Mouse (Mus musculus) lung, postnatal 36 days (tissue): ENCODE data around the gene Hist1h1e.
A peak's percentile ranks its signal among the peaks of the same experiment; 100 is the strongest.
"Not testable (repeated sequence)": the region's sequence is repeated elsewhere in the genome, so short reads cannot be mapped to it uniquely, and the experiment has no call there.

ENCODE experiments used
- DNase-seq: peaks from one replicate; pipeline ENCODE4 v3.0.0; 2022; ENCODE audit warnings: mixed read lengths

The Hist1h1e gene

DNA sequence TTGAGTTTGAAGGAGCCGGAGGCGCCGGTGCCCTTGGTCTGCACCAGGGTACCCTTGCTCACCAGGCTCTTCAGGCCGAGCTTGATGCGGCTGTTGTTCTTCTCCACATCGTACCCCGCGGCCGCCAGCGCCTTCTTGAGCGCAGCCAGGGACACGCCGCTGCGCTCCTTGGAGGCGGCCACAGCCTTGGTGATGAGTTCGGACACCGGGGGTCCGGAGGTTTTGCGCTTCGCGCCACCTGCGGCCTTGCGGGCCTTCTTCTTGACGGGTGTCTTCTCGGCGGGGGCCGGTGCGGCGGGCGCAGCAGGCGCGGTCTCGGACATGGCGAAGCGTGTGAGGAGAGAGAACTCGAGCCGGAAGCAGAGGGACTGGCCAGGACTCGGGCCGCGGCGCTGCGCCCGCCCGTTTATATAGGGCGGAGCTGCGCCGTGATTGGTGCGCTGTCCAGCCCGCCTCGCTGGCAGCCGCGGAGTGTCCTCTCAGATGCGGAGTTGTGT, at the start of gene Hist1h1e:
Gene Hist1h1e, minus strand, starts transcription at position 384 of the 497 bp plus-strand sequence.
- peak; percentile 93 for DNase-seq

- DNase-seq: no peak
Observed at GRCm38 (mm10) chr13:23662536-23662935, 40.2 kb upstream of the Hist1h1e start.

DNA sequence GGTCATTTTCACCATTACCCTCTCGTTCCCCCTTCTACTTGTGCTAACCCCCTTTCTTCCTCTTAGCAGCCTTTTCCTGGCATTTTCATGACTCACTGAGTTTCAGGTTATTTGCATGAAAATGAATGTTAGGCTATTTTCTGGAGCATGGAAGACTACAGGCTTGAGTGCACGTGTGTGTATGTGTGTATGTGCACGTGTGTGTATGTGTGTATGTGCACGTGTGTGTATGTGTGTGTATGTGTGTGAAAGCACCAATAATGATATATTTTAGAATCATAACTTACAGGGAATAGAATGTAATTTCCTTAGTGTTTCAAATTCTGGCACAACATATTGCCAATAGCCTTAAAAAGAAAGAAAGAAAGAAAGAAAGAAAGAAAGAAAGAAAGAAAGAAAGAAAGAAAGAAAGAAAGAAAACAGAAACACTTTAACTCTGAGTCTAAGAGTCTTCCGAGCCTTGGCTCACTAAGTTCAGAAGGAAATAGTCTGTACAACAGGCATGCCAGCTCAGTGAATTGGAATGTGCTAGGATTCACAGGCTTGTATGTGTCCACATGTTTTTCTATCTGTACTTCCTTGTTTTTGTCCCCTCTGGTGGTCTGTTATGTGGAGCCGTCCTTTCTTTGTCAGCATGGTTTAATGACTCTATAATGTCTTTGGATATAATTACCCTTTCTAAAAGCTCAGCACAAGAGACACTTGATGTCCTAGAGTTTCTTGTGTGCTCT, 37.4 kb upstream of the Hist1h1e start:
- DNase-seq: no peak

DNA sequence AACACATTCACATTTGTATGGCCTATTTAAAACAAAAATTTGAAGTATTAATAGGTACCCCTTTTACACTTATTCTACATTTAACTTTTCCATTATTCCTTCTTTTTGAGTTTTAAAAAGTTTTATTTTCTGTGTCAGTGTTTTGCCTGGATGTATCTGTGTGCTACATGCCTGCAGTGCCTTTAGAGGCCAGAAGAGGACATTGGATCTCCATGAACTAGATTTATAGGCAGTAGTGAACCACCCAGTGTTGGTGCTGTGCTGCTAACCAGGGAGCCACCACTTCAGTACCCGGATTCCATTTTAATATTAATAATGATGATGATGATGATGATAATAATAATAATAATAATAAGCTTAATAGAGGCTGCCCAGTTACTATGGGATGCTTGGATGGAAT, 8.3 kb upstream of the Hist1h1e start:
- peak; percentile 44 for DNase-seq

DNA sequence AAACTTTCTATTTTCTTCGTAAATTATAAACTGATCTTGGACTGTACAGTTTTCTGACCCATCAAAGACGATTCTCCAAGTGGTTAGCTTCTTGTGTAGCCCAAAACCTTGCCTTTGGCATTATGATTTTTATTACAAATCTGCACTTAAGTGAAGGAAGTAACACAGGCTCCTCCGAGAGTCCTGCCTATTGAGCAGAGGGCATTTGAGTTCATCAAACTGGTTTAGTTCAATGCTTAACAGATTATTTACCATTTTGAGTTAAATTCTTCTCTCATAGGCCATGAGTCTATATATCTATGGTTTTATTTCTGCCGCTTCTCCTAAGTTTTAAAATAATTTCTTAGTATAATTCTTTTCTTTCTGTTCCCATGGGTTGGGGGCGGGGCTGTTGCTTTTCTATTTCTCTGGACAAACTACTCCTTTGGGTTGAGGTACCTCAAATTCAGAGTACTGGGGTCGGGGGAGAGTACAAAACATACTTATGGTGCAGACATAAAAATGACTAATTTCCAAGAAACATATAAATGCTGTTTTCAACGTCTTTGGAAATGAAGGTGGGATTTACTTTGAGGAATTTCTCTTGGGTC, 598 bp upstream of the Hist1h1e start:
- DNase-seq: peak; percentile 29

DNA sequence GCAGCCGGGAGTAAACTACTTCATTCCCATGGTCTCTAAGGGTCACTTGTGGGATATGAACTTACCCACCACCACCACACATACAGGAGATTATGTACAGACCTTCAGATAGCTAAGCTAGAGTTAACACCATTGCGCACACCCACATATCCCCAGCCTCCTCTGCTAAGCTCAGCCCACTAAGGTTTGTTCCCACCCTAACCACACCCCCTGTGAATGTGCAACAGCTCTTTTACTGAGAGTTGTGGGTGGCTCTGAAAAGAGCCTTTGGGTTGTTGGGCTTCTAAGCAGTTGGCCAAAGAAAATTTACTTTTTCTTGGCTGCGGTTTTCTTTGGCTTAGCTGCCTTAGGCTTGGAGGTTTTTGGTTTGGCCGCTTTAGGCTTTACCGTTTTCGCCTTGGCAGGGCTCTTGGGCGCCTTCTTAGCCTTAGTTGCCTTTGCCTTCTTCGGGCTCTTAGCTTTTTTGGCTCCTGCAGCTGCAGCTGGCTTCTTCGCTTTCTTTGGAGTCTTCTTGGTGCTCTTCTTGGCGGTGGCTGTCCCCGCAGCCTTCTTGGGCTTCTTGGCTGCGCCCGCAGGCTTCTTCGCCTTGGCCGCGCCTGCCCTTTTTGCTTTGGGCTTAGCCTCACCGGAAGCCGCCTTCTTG, 705 bp downstream of the Hist1h1e start:
- peak; percentile 91 for DNase-seq

GRCm38 (mm10) chr13:23620733-23621531, 1.4 kb downstream of the Hist1h1e start, which contains the start of gene Hist1h2be:
Hist1h2be (minus strand) TSS chr13:23621124.
- peak; percentile 91 for DNase-seq

DNA sequence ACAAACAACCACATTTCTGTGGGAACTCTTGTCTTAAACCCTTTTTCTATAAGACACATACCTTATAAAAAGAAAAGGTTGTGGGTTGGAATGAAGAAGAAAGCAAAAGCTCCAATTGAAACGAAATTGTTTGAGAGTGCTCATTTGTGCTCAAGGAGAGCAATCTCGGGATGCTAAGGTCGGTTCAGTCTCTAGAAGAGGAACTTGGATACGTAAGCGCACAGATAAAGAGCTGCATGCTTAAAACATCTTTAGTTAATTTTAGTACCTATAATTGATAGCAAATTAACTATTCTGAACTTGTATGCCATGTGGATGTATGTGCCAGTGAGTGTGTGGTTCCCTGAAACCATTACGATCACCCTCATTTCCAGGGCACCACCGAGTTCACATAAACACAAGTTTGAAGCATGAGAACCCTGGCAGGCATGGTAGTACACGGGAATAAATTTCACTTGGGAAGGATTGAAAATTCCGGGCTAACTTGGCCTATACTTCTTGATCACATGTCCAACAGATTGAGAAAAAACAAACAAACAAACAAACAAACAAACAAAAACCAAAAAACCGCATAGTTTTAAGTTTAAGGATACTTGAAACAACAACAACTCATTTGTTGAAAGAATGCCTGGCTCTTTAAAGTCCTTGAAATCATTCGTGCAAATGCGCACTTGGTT, 2.2 kb downstream of the Hist1h1e start:
- DNase-seq: no peak

- no peak for DNase-seq
Observed at GRCm38 (mm10) chr13:23611638-23612037, 10.7 kb downstream of the Hist1h1e start.

GRCm38 (mm10) chr13:23610393-23610792, 12.0 kb downstream of the Hist1h1e start:
- DNase-seq: no peak

DNA sequence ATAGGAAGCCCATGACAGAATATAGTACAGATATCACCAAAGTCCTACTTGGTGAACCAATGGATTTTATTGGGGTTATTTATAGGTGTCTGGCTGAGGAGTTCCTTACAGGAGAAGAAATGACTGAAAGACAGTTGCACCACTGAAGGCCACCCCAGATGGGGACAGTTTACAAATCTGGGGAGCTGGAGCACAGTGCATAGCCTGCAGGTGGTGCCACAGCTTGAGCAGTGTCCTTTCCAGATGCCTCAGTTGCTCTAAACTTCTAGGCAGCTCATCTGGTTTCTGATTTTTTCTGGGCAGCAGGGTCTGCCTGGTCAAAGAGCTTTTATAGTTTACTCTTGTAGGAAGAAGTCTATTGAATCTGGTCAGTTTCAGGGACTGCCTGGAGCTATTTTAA, 12.5 kb downstream of the Hist1h1e start:
- no peak for DNase-seq

DNA sequence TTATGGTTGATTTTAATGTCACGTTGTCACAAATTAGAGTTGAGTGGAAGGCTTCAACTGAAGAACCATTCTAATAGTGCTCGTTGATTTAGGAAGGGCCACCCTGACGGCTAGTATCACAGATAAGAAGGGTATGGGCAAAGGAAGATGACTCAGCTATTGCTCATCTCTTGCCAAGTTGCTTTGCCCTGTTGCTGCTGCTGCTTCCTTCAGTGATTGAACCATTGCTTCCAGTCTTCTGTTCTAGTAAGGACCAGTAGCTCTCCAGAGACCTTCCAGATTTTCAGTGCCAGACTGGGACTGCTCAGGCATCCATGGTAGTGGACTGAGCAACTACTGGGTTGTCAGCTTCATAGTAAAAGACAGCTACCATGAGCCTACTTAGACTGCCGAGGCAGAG, 13.1 kb downstream of the Hist1h1e start:
- no peak for DNase-seq

DNA sequence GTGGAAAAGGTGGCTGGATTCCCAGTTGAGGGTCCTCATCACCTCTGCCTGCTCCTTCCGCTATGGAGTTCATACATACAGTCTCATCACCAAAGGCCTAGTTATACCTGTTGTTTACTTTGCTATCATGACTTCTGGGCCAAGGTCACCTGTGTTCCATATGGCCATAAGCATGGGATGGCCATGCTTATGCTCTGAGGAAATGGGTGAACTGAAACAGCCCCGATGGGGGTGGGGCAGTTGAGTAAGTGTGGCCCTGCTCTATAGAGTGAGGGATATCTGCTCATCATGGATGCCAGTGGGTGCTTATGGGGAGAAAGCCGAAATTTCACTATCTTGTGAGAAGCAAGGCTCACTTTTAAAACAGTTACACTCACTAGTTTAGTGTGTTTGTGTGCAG, 17.3 kb downstream of the Hist1h1e start:
- no peak for DNase-seq

DNA sequence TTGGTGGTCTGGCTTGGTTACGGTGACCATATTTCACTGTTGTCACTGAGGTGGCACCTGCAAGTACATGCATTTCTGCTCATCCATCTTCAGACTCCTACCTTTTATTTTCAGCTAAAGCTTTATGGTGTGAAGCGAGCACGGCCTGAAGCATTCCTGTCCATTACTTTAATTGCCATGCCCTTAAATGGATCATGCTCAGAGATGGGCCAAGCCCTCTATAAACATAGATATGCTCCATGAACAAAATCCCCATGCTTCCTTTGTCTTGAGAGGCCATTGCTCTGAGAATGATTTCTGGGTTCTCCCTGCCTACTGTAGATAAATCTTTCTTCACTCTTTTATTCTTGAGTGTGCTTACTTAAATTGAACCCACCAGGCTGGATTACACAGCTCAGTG, 17.9 kb downstream of the Hist1h1e start:
- no peak for DNase-seq

DNA sequence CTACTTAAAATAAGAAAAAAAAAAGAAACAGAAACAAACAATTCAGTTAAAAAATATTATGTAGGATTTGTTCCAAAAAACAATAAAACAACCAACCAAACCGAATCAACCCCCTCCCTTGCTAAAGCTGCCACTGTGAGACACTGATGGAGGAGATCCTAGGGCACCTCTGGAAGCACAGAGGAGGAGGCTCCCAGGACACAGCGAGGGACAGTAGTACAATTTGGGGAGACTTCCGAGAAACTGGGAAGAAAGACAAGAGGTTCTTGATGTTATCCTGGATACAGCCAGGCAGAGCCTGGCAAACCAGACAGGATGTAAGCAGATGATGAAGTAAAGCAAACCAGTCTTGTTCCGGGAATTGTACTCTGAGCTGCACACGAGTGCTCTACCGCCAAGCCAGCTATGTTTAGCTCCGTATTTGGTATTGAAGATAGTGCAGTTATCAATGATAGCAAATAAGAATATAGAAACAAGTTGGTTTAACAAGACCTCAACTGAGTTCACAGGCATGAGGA, 19.1 kb downstream of the Hist1h1e start:
- peak; percentile 69 for DNase-seq

DNA sequence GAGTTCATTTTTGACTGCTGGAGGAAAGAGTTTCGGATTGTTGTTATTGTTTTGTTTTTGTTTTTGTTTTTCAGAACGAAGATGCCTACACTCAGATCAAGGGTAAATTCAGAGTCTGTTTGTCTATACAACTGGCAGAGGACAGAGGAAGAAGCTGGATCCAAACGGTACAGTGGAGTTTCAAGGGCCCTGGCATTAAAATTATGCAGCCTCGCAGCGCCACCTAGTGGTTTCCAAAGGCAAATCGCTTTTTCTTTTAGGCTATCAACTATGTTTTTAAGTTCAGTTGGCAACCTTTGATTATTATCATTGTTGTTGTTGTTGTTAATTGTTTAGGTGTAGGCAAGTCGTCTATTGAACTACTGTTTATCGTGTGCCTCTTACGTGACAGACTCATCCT, 24.4 kb downstream of the Hist1h1e start:
- DNase-seq: peak; percentile 83

GRCm38 (mm10) chr13:23595622-23596372, 26.6 kb downstream of the Hist1h1e start:
- DNase-seq: no peak

GRCm38 (mm10) chr13:23595185-23595584, 27.2 kb downstream of the Hist1h1e start:
- DNase-seq: no peak

DNA sequence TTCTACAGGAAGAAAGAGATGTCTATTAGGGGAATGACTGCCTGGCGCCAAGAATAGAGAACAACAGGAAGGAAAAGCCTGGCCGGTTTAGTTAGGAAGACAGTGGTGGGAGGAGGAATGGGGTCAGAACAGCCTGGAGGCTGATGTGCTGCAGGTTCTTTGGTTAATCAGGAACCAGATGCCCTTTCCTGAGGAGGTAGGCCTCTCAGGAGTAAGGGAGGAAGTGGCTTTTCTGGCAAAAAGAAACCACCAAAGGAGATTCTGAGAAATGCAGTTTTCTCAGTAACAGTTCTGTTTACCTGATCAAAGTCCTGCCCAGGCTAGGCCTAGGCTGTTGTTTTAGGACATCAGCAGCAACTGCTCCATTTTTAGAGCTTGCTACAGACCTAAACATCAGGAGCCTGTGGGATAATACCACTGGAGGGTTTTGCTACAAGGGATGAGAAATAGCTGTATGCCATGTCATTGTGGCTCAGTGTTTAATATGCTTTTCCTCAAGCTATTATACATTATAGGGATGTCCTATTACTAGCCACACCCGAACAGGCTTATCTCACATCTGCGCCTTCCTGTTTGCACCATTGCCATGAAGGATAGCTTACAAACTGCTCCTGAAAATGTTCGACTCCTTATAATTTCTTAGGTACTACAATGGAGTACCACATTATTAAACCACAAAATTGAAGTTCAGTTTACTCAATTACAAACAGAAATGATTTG, 29.1 kb downstream of the Hist1h1e start:
- peak; percentile 49 for DNase-seq

DNA sequence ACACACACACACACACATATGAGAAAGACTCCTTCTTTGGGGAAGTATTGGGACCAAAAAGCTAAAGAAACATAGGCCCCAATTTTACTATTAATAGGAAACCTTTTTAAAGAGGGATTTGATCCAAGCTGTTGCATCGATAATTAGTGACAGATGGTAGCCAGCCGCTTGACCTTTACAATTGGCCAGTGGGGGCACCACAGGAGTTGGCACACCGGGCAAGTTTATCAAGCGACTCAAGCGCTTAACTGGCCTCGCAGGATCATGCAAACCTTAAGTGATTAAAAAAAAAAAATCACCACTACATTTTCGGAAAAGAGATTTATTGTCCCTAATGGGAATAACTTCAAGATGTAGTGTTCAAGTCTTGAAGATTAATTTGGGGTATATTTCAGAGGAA, 29.7 kb downstream of the Hist1h1e start:
- DNase-seq: no peak

- DNase-seq: not testable (repeated sequence)
Observed at GRCm38 (mm10) chr13:23591886-23592285, 30.5 kb downstream of the Hist1h1e start.
